Mouse (Mus musculus) heart, postnatal 4 days (tissue): ENCODE measurements around the gene Usp30. TPM values are rescaled to one million over a fixed set of nuclear protein-coding genes. Genes with fewer than 3 reads are reported as not detected.

Experiments
- DNase-seq: peaks from one replicate; pipeline ENCODE4 v3.0.0; 2021
- total RNA-seq, 2 experiments: library from RNA; stranded (reverse); gene quantifications; 2 replicates each; pipeline ENCODE4 v1.2.3; 2021

Gene Usp30
- total RNA-seq, 2 experiments from 2014 or later: 15.9 to 17.8 TPM

- DNase-seq: peak; percentile 89
Observed at GRCm38 (mm10) chr5:114127374-114128349, 62.4 kb downstream of the Usp30 start, which contains the start of gene Alkbh2. TSS of gene Alkbh2 (minus strand) at chr5:114128218.

- DNase-seq: no peak
Observed at GRCm38 (mm10) chr5:114129550-114130210, 64.4 kb downstream of the Usp30 start.

GRCm38 (mm10) chr5:114130211-114130605, 64.9 kb downstream of the Usp30 start, which contains the start of gene Ung:
TSS of gene Ung (plus strand) at chr5:114130386.
- DNase-seq: peak; percentile 57

GRCm38 (mm10) chr5:114130698-114131520, 65.6 kb downstream of the Usp30 start:
- DNase-seq: peak; percentile 96

- peak; percentile 80 for DNase-seq
Observed at GRCm38 (mm10) chr5:114131521-114131840, 66.2 kb downstream of the Usp30 start.

GRCm38 (mm10) chr5:114132841-114133240, 67.6 kb downstream of the Usp30 start:
- no peak for DNase-seq

- peak; percentile 81 for DNase-seq
Observed at GRCm38 (mm10) chr5:114134091-114134534, 68.9 kb downstream of the Usp30 start.

GRCm38 (mm10) chr5:114135516-114135915, 70.3 kb downstream of the Usp30 start:
- DNase-seq: no peak

GRCm38 (mm10) chr5:114137481-114138276, 72.4 kb downstream of the Usp30 start:
- peak; percentile 56 for DNase-seq

- DNase-seq: peak; percentile 48
Observed at GRCm38 (mm10) chr5:114138277-114139164, 73.3 kb downstream of the Usp30 start.

GRCm38 (mm10) chr5:114139175-114139574, 73.9 kb downstream of the Usp30 start:
- peak; percentile 95 for DNase-seq

GRCm38 (mm10) chr5:114146028-114146888, 81.0 kb downstream of the Usp30 start, which contains the start of gene Acacb:
TSS of gene Acacb (plus strand) at chr5:114146535.
- peak; percentile 66 for DNase-seq

- no peak for DNase-seq
Observed at GRCm38 (mm10) chr5:114147043-114147972, 82.0 kb downstream of the Usp30 start.

GRCm38 (mm10) chr5:114152359-114153092, 87.3 kb downstream of the Usp30 start:
- DNase-seq: no peak

- peak; percentile 49 for DNase-seq
Observed at GRCm38 (mm10) chr5:114153490-114153889, 88.2 kb downstream of the Usp30 start.

- no peak for DNase-seq
Observed at GRCm38 (mm10) chr5:114154765-114155164, 89.5 kb downstream of the Usp30 start.

GRCm38 (mm10) chr5:114155168-114155933, 90.1 kb downstream of the Usp30 start:
- peak; percentile 54 for DNase-seq
